Mouse (Mus musculus) kidney, embryonic 15.5 days (tissue): Measurements from ENCODE around the gene Rhox2g. TPM values are rescaled to one million over a fixed set of nuclear protein-coding genes. Genes with fewer than 3 reads are reported as not detected.
"Not testable (repeated sequence)": the region's sequence is repeated elsewhere in the genome, so short reads cannot be mapped to it uniquely, and the experiment has no call there.

ENCODE experiments used
- ATAC-seq: fragments of 200-750 bp; cut with Nextera tagmentation; replicated peaks from 2 replicates; pipeline ENCODE4 v1.8.0; 2017; ENCODE audit warnings: moderate TSS enrichment; ENCODE audit not compliant: low FRiP score
- H3K27ac ChIP-seq: fragments of 300-500 bp; sonication (generic); 2 replicates; pipeline ENCODE4 v1.5.1; 2015; ENCODE audit warnings: mild to moderate bottlenecking, inconsistent platforms
- H3K27me3 ChIP-seq: fragments of 300-500 bp; sonication (generic); 2 replicates; pipeline ENCODE4 v1.6.1; 2015; ENCODE audit warnings: inconsistent platforms
- H3K36me3 ChIP-seq: fragments of 300-500 bp; sonication (generic); 2 replicates; pipeline ENCODE4 v1.6.1; 2015; ENCODE audit warnings: inconsistent platforms
- H3K4me1 ChIP-seq: fragments of 300-500 bp; sonication (generic); 2 replicates; pipeline ENCODE4 v1.6.1; 2015; ENCODE audit warnings: inconsistent platforms
- H3K4me2 ChIP-seq: fragments of 300-500 bp; sonication (generic); 2 replicates; pipeline ENCODE4 v1.6.1; 2015; ENCODE audit warnings: moderate library complexity, mild to moderate bottlenecking, inconsistent platforms
- H3K4me3 ChIP-seq: fragments of 300-500 bp; sonication (generic); replicated peaks from 2 replicates; pipeline ENCODE4 v1.5.1; 2015; ENCODE audit warnings: mild to moderate bottlenecking, inconsistent platforms
- H3K9ac ChIP-seq: fragments of 300-500 bp; sonication (generic); 2 replicates; pipeline ENCODE4 v1.6.1; 2015; ENCODE audit warnings: mild to moderate bottlenecking, inconsistent platforms
- H3K9me3 ChIP-seq: fragments of 300-500 bp; sonication (generic); replicated peaks from 2 replicates; pipeline ENCODE4 v1.6.1; 2016; ENCODE audit warnings: inconsistent platforms
- WGBS: fragments of 180-500 bp; shearing (Covaris S2); methylation state at CpG from one replicate; pipeline ENCODE4 v1.1.7; 2015; ENCODE audit warnings: mixed read lengths; 5-methylcytosine and 5-hydroxymethylcytosine counted together
- polyA plus RNA-seq: library from polyadenylated mRNA; unstranded; fragments of >200 nt; fragmentation: Nextera tagmentation; extraction: Ambion mirVana; gene quantifications from 2 replicates; pipeline ENCODE4 v1.2.1, GENCODE M21; 2015

Rhox2g gene
- polyA plus RNA-seq: not detected in 2 replicates

GRCm38 (mm10) chrX:37643370-37643769 is at the start of gene Rhox2g:
Rhox2g (minus strand) TSS chrX:37643470.
- H3K27me3 ChIP-seq, H3K27ac ChIP-seq, H3K9ac ChIP-seq, ATAC-seq, H3K36me3 ChIP-seq, H3K4me3 ChIP-seq, H3K4me1 ChIP-seq, H3K9me3 ChIP-seq, H3K4me2 ChIP-seq: not testable (repeated sequence)
- WGBS: 92% methylated on average over 6 of the region's 6 CpGs

GRCm38 (mm10) chrX:37692261-37692660 is 49.0 kb upstream of the Rhox2g start:
- Histone ChIP-seq H3K4me1 (no peaks in the 10 kb centered on the region), H3K4me2 (no peak overlapping the region), H3K27me3 (no peaks in the 10 kb centered on the region), H3K27ac (no peak overlapping the region), H3K36me3 (no peaks in the 10 kb centered on the region), H3K4me3 (no peak overlapping the region), H3K9me3 (no peaks in the 10 kb centered on the region), H3K9ac (no peak overlapping the region)
- 86% methylated on average over 2 of the region's 2 CpGs for WGBS
- ATAC-seq: no peak

- no peaks in the 10 kb centered on the region for H3K36me3 ChIP-seq
- H3K27ac ChIP-seq: no peak overlapping the region
- no peak for ATAC-seq
- no peaks in the 10 kb centered on the region for H3K4me1 ChIP-seq
- H3K4me3 ChIP-seq: no peak overlapping the region
- no peaks in the 10 kb centered on the region for H3K27me3 ChIP-seq
- no peak overlapping the region for H3K4me2 ChIP-seq
- H3K9ac ChIP-seq: no peak overlapping the region
- 88% methylated on average over 23 of the region's 24 CpGs for WGBS
- H3K9me3 ChIP-seq: no peaks in the 10 kb centered on the region
Measured at GRCm38 (mm10) chrX:37683031-37683715, 39.9 kb upstream of the Rhox2g start.

- H3K27me3 ChIP-seq, H3K9me3 ChIP-seq, H3K4me3 ChIP-seq, H3K4me2 ChIP-seq, H3K9ac ChIP-seq, H3K36me3 ChIP-seq, H3K27ac ChIP-seq, ATAC-seq, H3K4me1 ChIP-seq: not testable (repeated sequence)
- WGBS: 83% methylated on average over 8 of the region's 8 CpGs
Measured at GRCm38 (mm10) chrX:37673177-37673576, 29.9 kb upstream of the Rhox2g start, which contains the start of gene Rhox2h. Rhox2h (minus strand) TSS chrX:37673277.

GRCm38 (mm10) chrX:37668664-37669063 is 25.4 kb upstream of the Rhox2g start, which contains the start of gene Rhox3h:
Rhox3h (minus strand) TSS chrX:37668764.
- not testable (repeated sequence) for ATAC-seq, H3K9me3 ChIP-seq, H3K9ac ChIP-seq, H3K4me1 ChIP-seq, H3K27me3 ChIP-seq, H3K36me3 ChIP-seq, H3K27ac ChIP-seq, H3K4me3 ChIP-seq, H3K4me2 ChIP-seq
- 86% methylated on average over 1 of the region's 3 CpGs for WGBS

GRCm38 (mm10) chrX:37651227-37651626 is 8.0 kb upstream of the Rhox2g start, which contains the start of gene Rhox4g:
Rhox4g (minus strand) TSS chrX:37651327.
- H3K27me3 ChIP-seq, H3K4me2 ChIP-seq, ATAC-seq, H3K4me1 ChIP-seq, H3K36me3 ChIP-seq, H3K27ac ChIP-seq, H3K9me3 ChIP-seq, H3K4me3 ChIP-seq, H3K9ac ChIP-seq: not testable (repeated sequence)
- WGBS: 93% methylated on average over 16 of the region's 20 CpGs

GRCm38 (mm10) chrX:37628512-37628911 is 14.8 kb downstream of the Rhox2g start, which contains the start of gene Rhox3g:
Rhox3g (minus strand) TSS chrX:37628612.
- not testable (repeated sequence) for H3K4me2 ChIP-seq, H3K4me3 ChIP-seq, ATAC-seq, H3K4me1 ChIP-seq, H3K9ac ChIP-seq, H3K27ac ChIP-seq, H3K36me3 ChIP-seq, H3K27me3 ChIP-seq, H3K9me3 ChIP-seq
- 93% methylated on average over 2 of the region's 2 CpGs for WGBS

- not testable (repeated sequence) for H3K27ac ChIP-seq, H3K36me3 ChIP-seq, H3K4me1 ChIP-seq, H3K4me3 ChIP-seq, H3K27me3 ChIP-seq, H3K9me3 ChIP-seq, H3K9ac ChIP-seq, H3K4me2 ChIP-seq, ATAC-seq
- WGBS: 92% methylated on average over 18 of the region's 19 CpGs
Measured at GRCm38 (mm10) chrX:37607604-37608003, 35.7 kb downstream of the Rhox2g start, which contains the start of gene Rhox4f. Rhox4f (minus strand) TSS chrX:37607704.

Other genes with a start within 250 kb of the Rhox2g start
- not detected in 2 replicates for gene Rhox2b, start 231.4 kb downstream of the Rhox2g start, polyA plus RNA-seq
- not detected in 2 replicates for gene Rhox4b, start 211.0 kb downstream of the Rhox2g start, polyA plus RNA-seq
- not detected in 2 replicates for gene Rhox2c, start 189.8 kb downstream of the Rhox2g start, polyA plus RNA-seq
- gene Rhox3c, start 184.9 kb downstream of the Rhox2g start, polyA plus RNA-seq: not detected in 2 replicates
- not detected in 2 replicates for gene Rhox4c, start 163.1 kb downstream of the Rhox2g start, polyA plus RNA-seq
- not detected in 2 replicates for gene Rhox2d, start 150.0 kb downstream of the Rhox2g start, polyA plus RNA-seq
- not detected in 2 replicates for gene Rhox4d, start 129.1 kb downstream of the Rhox2g start, polyA plus RNA-seq
- not detected in 2 replicates for gene Rhox2e, start 113.0 kb downstream of the Rhox2g start, polyA plus RNA-seq
- not detected in 2 replicates for gene Rhox3e, start 101.5 kb downstream of the Rhox2g start, polyA plus RNA-seq
- not detected in 2 replicates for gene Rhox4e, start 86.1 kb downstream of the Rhox2g start, polyA plus RNA-seq
- gene Rhox2f, start 72.1 kb downstream of the Rhox2g start, polyA plus RNA-seq: not detected in 2 replicates
- gene Rhox3f, start 62.5 kb downstream of the Rhox2g start, polyA plus RNA-seq: not detected in 2 replicates
- not detected in 2 replicates for gene Rhox4f, start 35.8 kb downstream of the Rhox2g start, polyA plus RNA-seq
- gene Rhox3g, start 14.9 kb downstream of the Rhox2g start, polyA plus RNA-seq: not detected in 2 replicates
- not detected in 2 replicates for gene Rhox4g, start 7.9 kb upstream of the Rhox2g start, polyA plus RNA-seq
- gene Rhox3h, start 25.3 kb upstream of the Rhox2g start, polyA plus RNA-seq: not detected in 2 replicates
- not detected in 2 replicates for gene Rhox2h, start 29.8 kb upstream of the Rhox2g start, polyA plus RNA-seq
- 1.9 and 2.2 TPM in 2 replicates for gene Rhox5, start 161.4 kb upstream of the Rhox2g start, polyA plus RNA-seq
- gene Rhox6, start 183.4 kb upstream of the Rhox2g start, polyA plus RNA-seq: 0.16 TPM in 1 of 2 replicates, not detected in the other
- gene Rhox7a, start 188.2 kb upstream of the Rhox2g start, polyA plus RNA-seq: not detected in 2 replicates
- not detected in 2 replicates for gene Rhox8, start 235.5 kb upstream of the Rhox2g start, polyA plus RNA-seq